Mouse (Mus musculus): ENCODE data around the gene Vps51. TPM values are rescaled to one million over a fixed set of nuclear protein-coding genes. Genes with fewer than 3 reads are reported as not detected.

The Vps51 gene
- total and polyA plus RNA-seq, 2 experiments from 2014 or later = 93.7 to 96.8 TPM

DNA sequence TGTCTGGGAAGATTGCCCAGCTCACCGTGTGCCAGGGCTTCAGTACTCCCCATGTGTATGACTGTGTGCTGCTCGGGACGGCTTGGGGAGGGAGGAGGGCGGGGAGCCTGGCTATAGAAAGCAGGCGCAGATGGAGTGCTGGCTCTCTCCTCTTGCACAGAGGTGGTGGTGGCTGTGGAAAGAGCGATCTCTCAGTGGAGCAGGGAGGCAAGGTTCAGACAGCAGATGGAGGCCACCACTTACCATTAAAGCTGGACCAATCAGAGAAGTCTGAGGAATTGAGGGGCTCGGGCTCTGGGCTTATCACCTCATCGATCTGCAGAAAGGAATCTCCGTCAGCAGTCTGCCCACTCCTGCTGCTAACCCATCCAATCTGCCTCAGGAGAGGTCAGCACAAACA, 5.1 kb upstream of the Vps51 start, which contains the start of gene Gm28374:
Gm28374 (minus strand) TSS at position 101 of the 400 bp plus-strand sequence.
- DNase-seq = no peak
- Histone ChIP-seq H3K27ac (ENCODE audit: low read depth, low read length) (no peak within 1 kb of the TSS), H3K9me3 (ENCODE audit: low read length) (no peaks in the 10 kb centered on the region), H3K36me3 (ENCODE audit: insufficient read depth) (peaks cover 37% of the 10 kb centered on the region), H3K27me3 (ENCODE audit: insufficient read depth, low read length) (no peaks in the 10 kb centered on the region), H3K4me2 (ENCODE audit: low read depth) (no peak within 1 kb of the TSS), H3K9ac (no peak within 1 kb of the TSS), H3K4me1 (ENCODE audit: insufficient read depth) (peaks cover 8% of the 10 kb centered on the region; the same call in 1 of the 2 replicates), H3K4me3 (ENCODE audit: low read depth, low read length) (no peak within 1 kb of the TSS)
- no peak for TF ChIP-seq CTCF (IDR thresholded peaks at IDR 0.05; ENCODE audit: low read depth)
- WGBS = 83% methylated on average over 9 of the region's 9 CpGs
- no peak for ATAC-seq

DNA sequence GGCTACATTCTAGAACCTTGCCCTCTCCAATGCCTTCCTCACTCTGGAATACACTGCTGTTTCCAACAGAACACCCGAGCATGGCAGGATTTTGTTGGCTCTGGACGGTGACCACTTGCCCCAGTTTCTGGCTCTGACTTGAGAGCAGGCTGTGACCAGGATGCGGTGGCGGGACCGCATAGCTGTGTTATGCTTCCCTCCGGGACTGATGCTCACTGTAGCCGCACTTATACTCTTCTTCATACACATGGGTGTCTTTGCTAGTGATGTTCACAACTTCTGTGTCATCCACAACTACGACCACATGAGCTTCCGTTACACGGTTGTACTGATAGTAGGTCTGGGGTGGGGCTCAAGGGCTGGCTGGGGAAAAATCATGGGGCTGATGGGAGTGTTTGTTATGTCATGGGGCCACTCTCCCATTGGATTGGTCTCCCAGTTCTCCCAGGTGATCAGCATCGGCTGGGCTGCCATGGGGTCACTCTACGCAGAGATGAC, 3.0 kb upstream of the Vps51 start, which contains the start of gene Tmem262:
Tmem262 (plus strand) TSS at position 51 of the 498 bp plus-strand sequence.
- H3K36me3 ChIP-seq (ENCODE audit: insufficient read depth) = peaks cover 41% of the 10 kb centered on the region
- no peak for TF ChIP-seq CTCF (IDR thresholded peaks at IDR 0.05; ENCODE audit: low read depth)
- no peak within 1 kb of the TSS for H3K4me3 ChIP-seq (ENCODE audit: low read depth, low read length)
- ATAC-seq (no peak), DNase-seq (no peak)
- no peak within 1 kb of the TSS for H3K9ac ChIP-seq
- peaks cover 15% of the 10 kb centered on the region; the same call in 1 of the 2 replicates for H3K4me1 ChIP-seq (ENCODE audit: insufficient read depth)
- WGBS = 92% methylated on average over 12 of the region's 12 CpGs
- H3K27ac ChIP-seq (ENCODE audit: low read depth, low read length) = no peak within 1 kb of the TSS
- H3K4me2 ChIP-seq (ENCODE audit: low read depth) = no peak within 1 kb of the TSS
- no peaks in the 10 kb centered on the region for H3K9me3 ChIP-seq (ENCODE audit: low read length)
- H3K27me3 ChIP-seq (ENCODE audit: insufficient read depth, low read length) = no peaks in the 10 kb centered on the region

DNA sequence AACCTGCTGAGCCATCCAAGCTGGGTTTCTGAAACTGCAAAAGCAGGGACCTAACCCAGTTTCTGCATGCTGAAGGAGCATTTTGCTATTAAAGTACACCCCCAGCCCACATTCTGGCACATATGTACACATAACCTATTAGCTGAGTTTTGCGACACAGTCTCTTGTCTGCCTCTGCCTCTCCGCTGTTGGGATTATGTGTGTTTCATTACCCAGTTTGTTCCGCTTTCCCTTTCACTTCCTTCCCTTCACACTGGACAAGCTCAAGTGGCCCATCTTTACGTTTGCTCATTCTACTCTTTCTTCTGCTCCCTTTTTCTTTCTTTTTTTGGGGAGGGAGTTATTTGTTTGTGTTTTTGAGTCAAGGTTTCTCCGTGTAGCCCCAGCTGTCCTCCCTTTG, 3.1 kb downstream of the Vps51 start:
- no peak for TF ChIP-seq CTCF (IDR thresholded peaks at IDR 0.05; ENCODE audit: low read depth)
- peaks cover 39% of the 10 kb centered on the region for H3K36me3 ChIP-seq (ENCODE audit: insufficient read depth)
- H3K4me2 ChIP-seq (ENCODE audit: low read depth) = no peak overlapping the region
- no peaks in the 10 kb centered on the region for H3K9me3 ChIP-seq (ENCODE audit: low read length)
- no peak for ATAC-seq
- H3K4me1 ChIP-seq (ENCODE audit: insufficient read depth) = peaks cover 7% of the 10 kb centered on the region; the same call in 1 of the 2 replicates
- H3K4me3 ChIP-seq (ENCODE audit: low read depth, low read length) = no peak overlapping the region
- DNase-seq = no peak
- no peak overlapping the region for H3K9ac ChIP-seq
- no peaks in the 10 kb centered on the region for H3K27me3 ChIP-seq (ENCODE audit: insufficient read depth, low read length)
- WGBS = 92% methylated on average over 5 of the region's 5 CpGs
- H3K27ac ChIP-seq (ENCODE audit: low read depth, low read length) = no peak overlapping the region

DNA sequence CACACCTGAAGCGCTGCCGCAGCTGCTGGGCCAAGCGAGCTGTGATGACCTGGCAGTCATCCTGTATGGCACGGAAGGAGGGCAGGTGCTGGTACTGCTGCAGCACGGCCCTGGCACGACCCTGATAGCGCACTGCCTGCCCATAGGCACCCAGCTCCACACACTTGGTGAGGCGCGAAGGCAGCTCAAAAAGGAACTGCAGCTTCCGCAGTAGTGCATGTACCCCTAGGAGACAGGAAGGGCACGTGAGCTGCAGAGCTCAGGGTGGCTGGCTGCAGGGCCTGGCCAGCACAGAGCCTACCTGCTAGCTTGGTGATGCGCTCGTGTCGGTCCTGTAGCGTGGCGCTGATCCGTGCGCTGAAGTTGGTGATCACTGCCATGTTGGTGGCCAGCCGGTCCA, 5.8 kb downstream of the Vps51 start:
- no peak overlapping the region for H3K27ac ChIP-seq (ENCODE audit: low read depth, low read length)

DNA sequence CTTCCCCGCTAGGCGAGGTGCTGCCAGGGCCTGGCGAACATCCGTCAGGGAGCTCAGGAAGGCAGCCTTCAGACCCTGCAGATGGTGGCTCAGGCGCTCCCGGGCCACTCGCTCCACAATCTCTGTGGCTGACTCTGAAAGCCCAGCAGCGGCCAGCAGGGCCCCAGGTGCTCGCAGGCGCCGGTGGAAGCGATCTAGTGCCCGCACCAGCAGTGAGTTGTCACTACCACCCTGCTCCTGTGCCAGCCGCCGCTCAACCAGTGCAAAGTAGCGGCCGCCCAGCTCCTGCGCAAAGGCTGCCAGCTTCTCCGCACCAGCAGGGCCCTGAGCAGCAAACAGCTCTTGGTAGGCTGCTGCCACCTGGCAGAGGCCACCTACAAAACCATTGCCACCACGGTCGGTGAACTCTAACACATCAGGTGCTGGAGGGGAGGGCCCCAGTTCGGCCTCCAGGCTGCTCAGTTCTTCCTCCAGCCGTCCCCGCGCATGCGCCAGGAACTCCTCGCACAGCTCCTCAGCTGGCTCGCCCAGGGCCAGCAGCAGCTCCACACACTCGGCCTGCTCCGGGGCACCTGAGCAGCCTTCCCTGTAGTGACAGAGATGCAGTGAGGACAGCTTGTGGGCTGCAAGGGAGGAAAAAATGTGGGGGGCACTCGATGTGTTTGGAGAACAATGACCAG, 6.3 kb downstream of the Vps51 start:
- 93% methylated on average over 31 of the region's 31 CpGs for WGBS
- no peak overlapping the region for H3K9ac ChIP-seq
- peaks cover 41% of the 10 kb centered on the region for H3K36me3 ChIP-seq (ENCODE audit: insufficient read depth)
- no peaks in the 10 kb centered on the region for H3K9me3 ChIP-seq (ENCODE audit: low read length)
- no peak overlapping the region for H3K4me2 ChIP-seq (ENCODE audit: low read depth)
- DNase-seq (no peak), ATAC-seq (no peak)
- peaks cover 12% of the 10 kb centered on the region; the same call in 1 of the 2 replicates for H3K4me1 ChIP-seq (ENCODE audit: insufficient read depth)
- no peak overlapping the region for H3K27ac ChIP-seq (ENCODE audit: low read depth, low read length)
- no peak for TF ChIP-seq CTCF (IDR thresholded peaks at IDR 0.05; ENCODE audit: low read depth)
- no peak overlapping the region for H3K4me3 ChIP-seq (ENCODE audit: low read depth, low read length)
- no peaks in the 10 kb centered on the region for H3K27me3 ChIP-seq (ENCODE audit: insufficient read depth, low read length)

More for the DNA sequence above, 5.8 kb downstream of the Vps51 start:
- Histone ChIP-seq H3K27me3 (ENCODE audit: insufficient read depth, low read length) (no peaks in the 10 kb centered on the region), H3K4me3 (ENCODE audit: low read depth, low read length) (no peak overlapping the region), H3K4me1 (ENCODE audit: insufficient read depth) (peaks cover 13% of the 10 kb centered on the region; the same call in 1 of the 2 replicates), H3K36me3 (ENCODE audit: insufficient read depth) (peaks cover 41% of the 10 kb centered on the region), H3K9ac (no peak overlapping the region), H3K9me3 (ENCODE audit: low read length) (no peaks in the 10 kb centered on the region), H3K4me2 (ENCODE audit: low read depth) (no peak overlapping the region)
- DNase-seq (no peak), ATAC-seq (no peak)
- TF ChIP-seq CTCF (IDR thresholded peaks at IDR 0.05; ENCODE audit: low read depth) = no peak
- 95% methylated on average over 19 of the region's 19 CpGs for WGBS

DNA sequence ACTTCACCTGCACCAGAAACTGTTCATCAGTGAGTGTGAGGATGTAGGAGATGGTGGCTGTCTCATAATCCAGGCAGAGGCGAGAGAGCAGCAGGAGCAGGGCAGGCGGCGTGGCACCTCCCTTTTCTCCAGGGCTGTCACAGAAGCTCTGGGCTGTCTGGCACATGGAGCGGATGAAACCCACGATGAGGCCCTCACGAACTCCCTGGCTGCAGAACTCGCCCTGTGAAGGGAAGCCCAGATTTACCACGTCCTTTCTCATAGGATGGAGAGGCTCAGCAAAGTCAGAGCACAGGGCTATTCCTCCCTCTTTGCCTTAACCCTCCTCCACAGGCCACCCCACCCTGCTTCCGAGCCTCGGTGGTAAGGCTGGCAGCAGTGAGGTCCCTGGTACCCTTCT, 7.2 kb downstream of the Vps51 start:
- no peak for TF ChIP-seq CTCF (IDR thresholded peaks at IDR 0.05; ENCODE audit: low read depth)
- Histone ChIP-seq H3K9ac (no peak overlapping the region), H3K4me2 (ENCODE audit: low read depth) (no peak overlapping the region), H3K4me3 (ENCODE audit: low read depth, low read length) (no peak overlapping the region), H3K36me3 (ENCODE audit: insufficient read depth) (peaks cover 36% of the 10 kb centered on the region), H3K27ac (ENCODE audit: low read depth, low read length) (no peak overlapping the region), H3K9me3 (ENCODE audit: low read length) (no peaks in the 10 kb centered on the region), H3K27me3 (ENCODE audit: insufficient read depth, low read length) (no peaks in the 10 kb centered on the region), H3K4me1 (ENCODE audit: insufficient read depth) (peaks cover 14% of the 10 kb centered on the region; the same call in 1 of the 2 replicates)
- DNase-seq (no peak), ATAC-seq (no peak)
- 96% methylated on average over 10 of the region's 10 CpGs for WGBS

DNA sequence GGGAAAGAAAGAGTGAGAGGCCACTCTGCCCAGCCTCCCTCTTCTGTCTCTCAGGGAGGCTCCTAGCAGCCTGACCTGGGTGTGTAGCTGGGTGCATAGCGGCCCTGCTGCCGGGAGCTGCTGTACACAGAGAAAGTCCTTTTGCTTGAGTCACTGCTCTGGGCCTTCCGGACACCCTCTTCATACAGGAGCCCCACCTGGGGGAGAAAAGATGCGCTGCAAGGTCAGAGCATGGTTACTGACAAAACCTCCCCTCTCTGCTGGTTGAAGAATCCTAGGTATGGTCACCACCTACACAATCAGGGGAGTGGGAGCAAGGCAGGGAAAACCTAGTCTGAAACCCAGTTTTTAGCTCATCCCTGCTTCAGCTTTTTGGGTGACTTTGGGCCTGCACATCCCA, 8.1 kb downstream of the Vps51 start:
- 76% methylated on average over 4 of the region's 4 CpGs for WGBS
- no peaks in the 10 kb centered on the region for H3K27me3 ChIP-seq (ENCODE audit: insufficient read depth, low read length)
- no peak overlapping the region for H3K27ac ChIP-seq (ENCODE audit: low read depth, low read length)
- no peak for DNase-seq
- ATAC-seq = no peak
- peaks cover 35% of the 10 kb centered on the region for H3K36me3 ChIP-seq (ENCODE audit: insufficient read depth)
- no peak for TF ChIP-seq CTCF (IDR thresholded peaks at IDR 0.05; ENCODE audit: low read depth)
- H3K9ac ChIP-seq = no peak overlapping the region
- H3K9me3 ChIP-seq (ENCODE audit: low read length) = no peaks in the 10 kb centered on the region
- H3K4me2 ChIP-seq (ENCODE audit: low read depth) = no peak overlapping the region
- H3K4me1 ChIP-seq (ENCODE audit: insufficient read depth) = peaks cover 14% of the 10 kb centered on the region; the same call in 1 of the 2 replicates
- no peak overlapping the region for H3K4me3 ChIP-seq (ENCODE audit: low read depth, low read length)

Measured in forebrain, postnatal 0 days (tissue).